Mouse (Mus musculus) heart, embryonic 14.5 days (tissue): ENCODE measurements at regions not wholly inside any gene's neighbourhood (a gene's known extent, or its start where the extent isn't known, plus 50 kb on each side); places are given as distances from the start of the nearest gene placed in this dataset.

Experiments used
- ATAC-seq: fragments of 200-750 bp; cut with Nextera tagmentation; 2 replicates; pipeline ENCODE4 v1.8.0; 2017; ENCODE audit warnings: low read depth, moderate TSS enrichment; ENCODE audit not compliant: insufficient number of reproducible peaks, insufficient read depth, low FRiP score
- H3K27ac ChIP-seq, 2 experiments: fragments of 200-500 bp in 1 of 2; fragments of 300-500 bp in 1 of 2; sonication (generic) in 1 of 2; replicated peaks in 1 of 2; 2 replicates each; pipeline ENCODE4 v1.5.1; 2012 to 2014; ENCODE audit warnings: low read depth in 2 of 2, low read length in 2 of 2, control low read depth in 1 of 2, mild to moderate bottlenecking in 1 of 2, mixed read lengths in 1 of 2; ENCODE audit not compliant: control insufficient read depth in 1 of 2, insufficient read depth in 1 of 2
- H3K27me3 ChIP-seq: fragments of 300-500 bp; sonication (generic); 2 replicates; pipeline ENCODE4 v1.6.1; 2014; ENCODE audit warnings: mild to moderate bottlenecking, low read length, control low read depth; ENCODE audit not compliant: control insufficient read depth, insufficient read depth
- H3K36me3 ChIP-seq: fragments of 300-500 bp; sonication (generic); 2 replicates; pipeline ENCODE4 v1.6.1; 2014; ENCODE audit warnings: mild to moderate bottlenecking, control low read depth, low read length, mixed read lengths; ENCODE audit not compliant: control insufficient read depth, insufficient read depth
- H3K4me1 ChIP-seq, 2 experiments: fragments of 200-500 bp in 1 of 2; fragments of 300-500 bp in 1 of 2; sonication (generic) in 1 of 2; 2 replicates each; pipeline ENCODE4 v1.6.1; 2012 to 2014; ENCODE audit warnings: low read length in 2 of 2, control low read depth in 1 of 2, mixed read lengths in 1 of 2; ENCODE audit not compliant: control insufficient read depth in 2 of 2, insufficient read depth in 2 of 2
- H3K4me2 ChIP-seq: fragments of 300-500 bp; sonication (generic); 2 replicates; pipeline ENCODE4 v1.6.1; 2014; ENCODE audit warnings: mild to moderate bottlenecking, low read length
- H3K4me3 ChIP-seq, 2 experiments: fragments of 200-500 bp in 1 of 2; fragments of 300-500 bp in 1 of 2; sonication (generic) in 1 of 2; 2 replicates each; pipeline ENCODE4 v1.5.1; 2012 to 2014; ENCODE audit warnings: low read length in 2 of 2, mild to moderate bottlenecking in 2 of 2, control low read depth in 1 of 2, low read depth in 1 of 2, moderate library complexity in 1 of 2; ENCODE audit not compliant: control insufficient read depth in 1 of 2, insufficient read depth in 1 of 2
- H3K9ac ChIP-seq: fragments of 300-500 bp; sonication (generic); 2 replicates; pipeline ENCODE4 v1.6.1; 2014; ENCODE audit warnings: mild to moderate bottlenecking, low read length
- H3K9me3 ChIP-seq: fragments of 300-500 bp; sonication (generic); 2 replicates; pipeline ENCODE4 v1.6.1; 2016; ENCODE audit warnings: low read length, control low read depth; ENCODE audit not compliant: control insufficient read depth
- WGBS: fragments of 180-500 bp; shearing (Covaris S2); extraction: QIAGEN DNeasy Blood & Tissue Kit; methylation state at CpG from one replicate; pipeline ENCODE4 v1.1.7; 2014; 5-methylcytosine and 5-hydroxymethylcytosine counted together

DNA sequence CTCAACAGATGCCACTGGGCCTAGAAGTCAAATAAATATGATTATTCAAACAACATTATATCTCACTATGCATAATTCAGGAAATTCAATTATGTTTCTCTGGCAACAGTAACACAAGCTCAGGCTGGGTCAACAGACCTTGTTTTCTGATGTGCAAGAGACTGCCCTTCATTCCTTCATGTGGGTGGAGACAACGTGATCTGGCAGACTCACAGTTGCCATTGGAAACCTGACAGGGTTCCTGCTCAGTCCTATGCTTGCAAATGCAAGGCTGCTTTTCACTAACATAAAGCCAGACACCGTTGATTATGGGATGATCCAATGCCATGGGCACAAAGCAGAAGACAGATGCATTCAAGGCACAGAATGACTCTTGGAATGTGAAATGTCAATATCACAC is 361.5 kb upstream of the Npvf start:
- H3K27me3 ChIP-seq: no peaks in the 10 kb centered on the region
- H3K9ac ChIP-seq: no peak overlapping the region
- H3K36me3 ChIP-seq: no peaks in the 10 kb centered on the region
- WGBS: 84% methylated on average over 2 of the region's 2 CpGs
- no peak overlapping the region for H3K27ac ChIP-seq
- H3K9me3 ChIP-seq: no peaks in the 10 kb centered on the region
- no peak for ATAC-seq
- H3K4me2 ChIP-seq: no peak overlapping the region
- peaks cover 8 to 11% of the 10 kb centered on the region in 2 experiments for H3K4me1 ChIP-seq
- H3K4me3 ChIP-seq: no peak overlapping the region

DNA sequence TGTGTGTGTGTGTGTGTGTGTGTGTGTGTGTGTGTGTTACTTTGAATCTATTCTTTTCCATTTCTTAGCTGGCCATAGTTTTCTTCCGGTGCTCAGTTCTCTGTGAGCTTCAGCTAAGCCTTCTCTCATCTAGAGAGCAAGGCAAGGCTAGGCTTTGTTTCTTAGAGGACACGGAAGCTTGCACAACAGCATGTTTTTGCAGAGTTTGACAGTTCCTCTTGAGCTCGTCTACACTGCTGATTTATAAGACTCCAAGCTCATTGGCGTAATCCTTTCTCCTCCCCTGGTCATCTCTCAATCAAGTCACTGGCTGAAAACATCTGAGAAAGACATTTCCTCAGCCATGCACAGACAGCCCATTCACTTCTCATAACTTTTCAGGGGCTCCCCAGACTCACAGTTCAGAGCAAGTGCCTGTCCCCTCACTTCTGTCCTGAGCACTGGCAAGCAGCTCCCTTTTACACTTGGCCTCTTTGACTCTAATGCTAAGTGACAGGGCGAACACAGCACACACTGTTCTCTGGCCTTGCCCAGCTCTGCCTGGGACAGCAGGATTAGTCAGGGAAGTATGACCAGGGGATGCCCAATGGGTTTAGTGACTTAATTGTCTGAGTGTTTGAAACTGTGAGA is 362.3 kb upstream of the Npvf start:
- H3K4me2 ChIP-seq: no peak overlapping the region
- no peak overlapping the region for H3K27ac ChIP-seq
- no peaks in the 10 kb centered on the region for H3K9me3 ChIP-seq
- no peak overlapping the region for H3K9ac ChIP-seq
- no peaks in the 10 kb centered on the region for H3K36me3 ChIP-seq
- no peaks in the 10 kb centered on the region for H3K27me3 ChIP-seq
- peaks cover 8 to 10% of the 10 kb centered on the region in 2 experiments for H3K4me1 ChIP-seq
- 69% methylated on average over 5 of the region's 5 CpGs for WGBS
- no peak overlapping the region for H3K4me3 ChIP-seq
- ATAC-seq: no peak

DNA sequence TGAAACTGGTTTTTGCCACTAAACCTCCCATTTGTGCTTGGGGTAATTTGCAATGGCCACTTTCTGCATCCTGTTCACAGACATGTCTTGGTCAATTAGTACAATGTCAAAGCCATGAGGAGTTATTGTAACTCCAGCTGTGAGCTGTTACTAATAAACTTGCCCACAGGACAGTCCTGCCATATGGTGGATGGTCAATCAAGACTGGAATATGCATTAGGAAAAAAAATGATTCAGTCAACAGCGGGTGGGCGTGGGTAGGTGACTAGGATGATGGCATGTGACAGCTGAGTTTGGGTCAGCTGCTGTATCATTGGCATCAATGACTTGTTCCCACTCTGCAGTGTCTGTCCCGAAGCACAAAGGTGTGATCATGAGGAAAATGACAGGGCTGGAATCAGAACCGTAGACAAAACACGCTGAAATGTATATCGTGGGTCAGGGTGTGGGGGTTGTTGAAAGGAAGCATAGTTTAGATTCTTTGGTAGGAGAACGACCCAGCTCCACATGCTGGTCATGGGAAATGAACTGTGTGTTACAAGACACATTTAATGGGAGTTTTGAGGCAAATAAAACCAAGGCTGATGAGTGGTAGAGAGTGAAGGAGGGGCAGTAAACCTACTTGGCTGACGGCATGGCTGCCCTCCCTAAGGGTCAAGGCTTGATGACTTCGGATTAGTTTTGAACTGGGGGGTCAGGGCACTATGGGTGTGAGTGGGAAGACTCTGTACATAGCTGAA is 363.2 kb upstream of the Npvf start:
- 67% methylated on average over 9 of the region's 9 CpGs for WGBS
- H3K4me2 ChIP-seq: no peak overlapping the region
- H3K36me3 ChIP-seq: no peaks in the 10 kb centered on the region
- H3K4me3 ChIP-seq: no peak overlapping the region
- ATAC-seq: no peak
- no peaks in the 10 kb centered on the region for H3K27me3 ChIP-seq
- no peak overlapping the region for H3K9ac ChIP-seq
- no peaks in the 10 kb centered on the region for H3K9me3 ChIP-seq
- no peak overlapping the region for H3K27ac ChIP-seq
- H3K4me1 ChIP-seq: peaks cover 2% of the 10 kb centered on the region in 2 experiments; a peak in 3 of 4 replicates

DNA sequence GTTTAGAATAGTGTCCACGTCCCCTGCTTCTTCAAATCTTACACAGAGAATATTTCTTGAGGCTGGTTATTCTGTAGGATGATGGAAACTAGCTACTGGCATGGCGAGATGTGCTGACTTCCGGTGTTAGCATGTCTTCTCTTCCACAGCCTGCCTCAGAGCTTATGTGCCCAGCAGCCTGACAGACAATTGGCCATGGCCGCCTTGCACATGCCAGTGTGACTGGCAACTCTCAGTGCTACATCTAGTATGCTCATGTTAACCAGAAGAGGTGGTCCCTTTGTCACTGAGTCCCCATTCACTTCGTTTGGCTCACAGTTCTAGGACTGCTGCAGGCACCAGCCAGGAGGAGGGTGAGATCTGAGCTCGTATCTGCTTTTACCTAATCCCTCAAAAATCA is 367.0 kb upstream of the Npvf start:
- H3K36me3 ChIP-seq: no peaks in the 10 kb centered on the region
- no peaks in the 10 kb centered on the region for H3K4me1 ChIP-seq
- H3K9ac ChIP-seq: no peak overlapping the region
- no peaks in the 10 kb centered on the region for H3K9me3 ChIP-seq
- ATAC-seq: no peak
- no peak overlapping the region for H3K4me2 ChIP-seq
- no peaks in the 10 kb centered on the region for H3K27me3 ChIP-seq
- H3K27ac ChIP-seq: no peak overlapping the region
- no peak overlapping the region for H3K4me3 ChIP-seq
- 79% methylated on average over 6 of the region's 6 CpGs for WGBS

DNA sequence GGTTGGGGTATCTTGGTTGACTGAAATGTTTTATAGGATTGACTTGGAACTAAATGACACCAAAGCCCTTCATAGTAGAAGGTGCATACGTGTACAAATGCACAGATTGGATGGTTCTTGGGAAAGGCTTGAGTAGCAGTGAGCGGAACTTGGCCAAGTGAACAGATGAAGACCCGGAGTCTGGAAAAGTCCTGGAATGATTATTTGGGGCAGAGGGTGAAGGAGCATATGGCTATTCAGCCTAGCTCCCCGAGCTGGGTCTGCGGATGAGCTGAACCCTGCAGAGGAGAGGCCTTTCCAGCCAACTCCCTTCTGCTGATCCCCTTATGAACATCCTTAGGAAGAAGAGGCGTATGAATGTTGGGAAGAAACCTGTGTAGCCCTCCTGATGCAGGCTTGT is 369.1 kb upstream of the Npvf start:
- Histone ChIP-seq H3K9me3 (no peaks in the 10 kb centered on the region), H3K9ac (no peak overlapping the region), H3K4me1 (peaks cover 0 to 1% of the 10 kb centered on the region in 2 experiments; a peak in 1 of 4 replicates), H3K27ac (no peak overlapping the region), H3K36me3 (no peaks in the 10 kb centered on the region), H3K4me3 (no peak overlapping the region), H3K4me2 (no peak overlapping the region), H3K27me3 (no peaks in the 10 kb centered on the region)
- ATAC-seq: no peak
- 90% methylated on average over 6 of the region's 6 CpGs for WGBS

DNA sequence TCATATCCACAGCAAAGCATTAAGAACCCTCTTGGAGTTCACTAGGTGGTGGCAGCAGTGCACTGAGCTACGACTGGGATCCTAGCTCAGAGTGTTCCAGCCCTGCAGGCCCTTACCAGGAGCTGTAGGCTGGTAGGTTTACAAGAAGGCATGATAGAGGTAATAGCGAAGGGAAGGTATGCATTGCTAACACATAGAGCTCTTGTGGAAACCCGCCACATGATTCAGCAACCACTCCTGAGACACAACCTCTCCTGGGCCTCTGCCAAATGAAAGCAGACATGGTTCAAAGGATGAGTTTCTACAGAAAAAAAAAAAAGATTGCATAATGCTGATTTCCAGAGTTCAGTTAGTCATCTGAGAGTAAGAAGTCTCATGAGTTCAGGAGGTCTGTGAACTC is 370.5 kb upstream of the Npvf start:
- Histone ChIP-seq H3K27ac (no peak overlapping the region), H3K4me3 (no peak overlapping the region), H3K9me3 (no peaks in the 10 kb centered on the region), H3K9ac (no peak overlapping the region), H3K27me3 (no peaks in the 10 kb centered on the region), H3K36me3 (no peaks in the 10 kb centered on the region), H3K4me1 (peaks cover 0 to 2% of the 10 kb centered on the region in 2 experiments; a peak in 2 of 4 replicates), H3K4me2 (no peak overlapping the region)
- ATAC-seq: no peak
- 69% methylated on average over 3 of the region's 3 CpGs for WGBS

DNA sequence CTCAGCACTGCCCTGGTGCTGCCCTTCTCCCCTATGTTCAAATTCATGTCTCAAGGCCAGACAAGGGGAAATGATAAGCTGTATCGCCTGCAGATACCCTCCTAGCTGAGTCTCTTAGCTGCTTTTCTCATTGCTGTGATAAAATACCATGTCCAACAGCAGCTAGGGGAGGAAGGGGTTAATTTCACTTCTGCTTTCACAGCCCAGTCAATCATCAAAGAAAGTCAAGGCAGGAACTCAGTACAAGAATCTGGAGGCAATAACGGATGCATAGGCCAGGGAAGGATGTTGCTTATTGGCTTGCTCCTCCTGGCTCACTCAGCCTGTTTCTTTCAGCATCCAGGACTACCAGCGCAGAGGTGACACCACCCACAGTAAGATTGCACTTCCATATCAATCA is 371.2 kb upstream of the Npvf start:
- H3K4me3 ChIP-seq: no peak overlapping the region
- no peaks in the 10 kb centered on the region for H3K27me3 ChIP-seq
- H3K27ac ChIP-seq: no peak overlapping the region
- no peaks in the 10 kb centered on the region for H3K36me3 ChIP-seq
- no peaks in the 10 kb centered on the region for H3K9me3 ChIP-seq
- no peak overlapping the region for H3K4me2 ChIP-seq
- H3K4me1 ChIP-seq: peaks cover 0 to 2% of the 10 kb centered on the region in 2 experiments; a peak in 2 of 4 replicates
- H3K9ac ChIP-seq: no peak overlapping the region
- WGBS: 47% methylated on average over 3 of the region's 3 CpGs
- ATAC-seq: no peak
